ENCODE assay signal across 26 mouse cellular contexts in genomic region chr19:26755991-26756390, GRCm38 (mm10).
DNase-seq lines count a peak whose midpoint lies in the region; ATAC-seq and TF ChIP-seq lines count a peak whose summit lies in the region.
"Had no signal": no experiment of that assay in that cellular context is flagged by ENCODE, and none has a peak within 500 bp of the region (broad histone marks: within the 10 kb centered on the region; RNA-seq: fewer than 3 reads in every experiment).

No protein-coding gene starts in this region.

- H3K4me2 ChIP-seq in kidney, embryonic 16.5 days (replicated peaks; ENCODE audit: low read depth, low read length), result no peak overlapping the region
- H3K4me2 ChIP-seq in forebrain, embryonic 14.5 days (ENCODE audit: low read length), result no peak overlapping the region
- H3K4me2 ChIP-seq: heart, embryonic 11.5 days; intestine, embryonic 15.5 days; liver, embryonic 13.5 days; neural tube, embryonic 13.5 days had no signal

- H3K9ac ChIP-seq in kidney, embryonic 16.5 days (replicated peaks; ENCODE audit: low read length), result no peak overlapping the region
- no peak overlapping the region for H3K9ac ChIP-seq in forebrain, embryonic 14.5 days (ENCODE audit: low read length)
- H3K9ac ChIP-seq: intestine, embryonic 15.5 days; liver, embryonic 13.5 days; neural tube, embryonic 13.5 days had no signal

- no peaks in the 10 kb centered on the region for H3K9me3 ChIP-seq in kidney, embryonic 16.5 days (ENCODE audit: low read length)
- H3K9me3 ChIP-seq in forebrain, embryonic 14.5 days (replicated peaks; ENCODE audit: control insufficient read depth, low read length), result no peaks in the 10 kb centered on the region
- H3K9me3 ChIP-seq: embryonic facial prominence, embryonic 10.5 days; hindbrain, embryonic 10.5 days; intestine, embryonic 15.5 days; limb, embryonic 10.5 days; liver, embryonic 13.5 days; midbrain, embryonic 10.5 days; neural tube, embryonic 13.5 days had no signal

- H3K27ac ChIP-seq in kidney, embryonic 16.5 days (ENCODE audit: low read length), result no peak overlapping the region
- H3K27ac ChIP-seq in forebrain, embryonic 14.5 days (ENCODE audit: low read depth, low read length), result no peak overlapping the region
- H3K27ac ChIP-seq: embryonic facial prominence, embryonic 10.5 days; hindbrain, embryonic 10.5 days; intestine, embryonic 15.5 days; layer of hippocampus, adult 2 months; limb, embryonic 10.5 days; liver, embryonic 13.5 days; midbrain, embryonic 10.5 days; neural tube, embryonic 13.5 days had no signal

- H3K4me3 ChIP-seq in kidney, embryonic 16.5 days (ENCODE audit: low read length), result no peak overlapping the region
- no peak overlapping the region for H3K4me3 ChIP-seq in lung, adult 2 months (replicated peaks; ENCODE audit: extremely low read depth, low read depth, low read length)
- no peak overlapping the region for H3K4me3 ChIP-seq in forebrain, embryonic 14.5 days (ENCODE audit: low read depth, low read length)
- H3K4me3 ChIP-seq: embryonic facial prominence, embryonic 10.5 days; hindbrain, embryonic 10.5 days; intestine, embryonic 15.5 days; layer of hippocampus, adult 2 months; limb, embryonic 10.5 days; liver, embryonic 13.5 days; midbrain, embryonic 10.5 days; myocyte; neural tube, embryonic 13.5 days had no signal

- peaks cover 37% of the 10 kb centered on the region for H3K4me1 ChIP-seq in kidney, embryonic 16.5 days (ENCODE audit: insufficient read depth, low read length)
- H3K4me1 ChIP-seq in lung, adult 2 months (ENCODE audit: control insufficient read depth, insufficient read depth, low read length), result peaks cover 17% of the 10 kb centered on the region
- peaks cover 7% of the 10 kb centered on the region for H3K4me1 ChIP-seq in forebrain, embryonic 14.5 days (ENCODE audit: control insufficient read depth, insufficient read depth, low read length)
- H3K4me1 ChIP-seq: liver, embryonic 13.5 days had no signal

- H3K27me3 ChIP-seq in kidney, embryonic 16.5 days (ENCODE audit: insufficient read depth, low read length), result no peaks in the 10 kb centered on the region
- no peaks in the 10 kb centered on the region for H3K27me3 ChIP-seq in forebrain, embryonic 14.5 days (replicated peaks; ENCODE audit: control insufficient read depth, insufficient read depth, low read length)
- H3K27me3 ChIP-seq: intestine, embryonic 15.5 days; liver, embryonic 13.5 days; neural tube, embryonic 13.5 days had no signal

- no peak for ATAC-seq in kidney, embryonic 16.5 days (ENCODE audit: low FRiP score, low TSS enrichment)
- ATAC-seq in forebrain, embryonic 14.5 days, result no peak
- ATAC-seq: activated CD4-positive, CD25-positive, alpha-beta regulatory T cell, adult 4 months; hindbrain, embryonic 16.5 days; intestine, embryonic 15.5 days; midbrain, embryonic 16.5 days had no signal

- WGBS in kidney, embryonic 16.5 days, result 88% methylated on average over 6 of the region's 6 CpGs
- WGBS in lung, adult 2 months, result 59% methylated on average over 6 of the region's 6 CpGs
- 91% methylated on average over 6 of the region's 6 CpGs for WGBS in forebrain, embryonic 14.5 days

- peaks cover 8% of the 10 kb centered on the region; the same call in 1 of the 2 replicates for H3K36me3 ChIP-seq in kidney, embryonic 16.5 days (ENCODE audit: insufficient read depth, low read length)
- peaks cover 6% of the 10 kb centered on the region; the same call in 1 of the 2 replicates for H3K36me3 ChIP-seq in forebrain, embryonic 14.5 days (ENCODE audit: control insufficient read depth, insufficient read depth, low read length)
- H3K36me3 ChIP-seq: intestine, embryonic 15.5 days; liver, embryonic 13.5 days had no signal

- no peak for TF ChIP-seq CTCF in lung, adult 2 months (IDR thresholded peaks at IDR 0.05; ENCODE audit: insufficient read depth, low read length)

- no peak for TF ChIP-seq POLR2A in lung, adult 2 months (IDR thresholded peaks at IDR 0.05; ENCODE audit: borderline replicate concordance, extremely low read depth, low read depth, low read length)

- peak; percentile 68 for DNase-seq in heart, adult 11 months
- DNase-seq in heart, adult 8-10 months (ENCODE audit: low spot score), result no peak
- peak; percentile 77 for DNase-seq in kidney, adult 9 months
- peak; percentile 33 for DNase-seq in lung, postnatal 25 days (ENCODE audit: low spot score)
- DNase-seq in lung, adult 2 months, result no peak
- no peak for DNase-seq in forebrain, embryonic 14.5 days (ENCODE audit: low spot score)
- DNase-seq: adrenal gland, adult 8-10 months; cerebellum, adult 11-12 months; cerebellum, postnatal 10 days; heart, postnatal 10 days; liver, embryonic 13.5 days; retina, postnatal 1 day; thymus, postnatal 25 days had no signal

Comparison
In these comparisons a context has a peak if more than half of its experiments do, and no peak if none do; other contexts are left out.
1. DNase-seq: peak in heart, adult 11 months (single experiment), kidney, adult 9 months (single experiment) and lung, postnatal 25 days (single experiment); none in heart, adult 8-10 months (single experiment), lung, adult 2 months (single experiment) and forebrain, embryonic 14.5 days (single experiment).